Comparison of ENCODE assay signal across 25 mouse cellular contexts in the genomic region with DNA sequence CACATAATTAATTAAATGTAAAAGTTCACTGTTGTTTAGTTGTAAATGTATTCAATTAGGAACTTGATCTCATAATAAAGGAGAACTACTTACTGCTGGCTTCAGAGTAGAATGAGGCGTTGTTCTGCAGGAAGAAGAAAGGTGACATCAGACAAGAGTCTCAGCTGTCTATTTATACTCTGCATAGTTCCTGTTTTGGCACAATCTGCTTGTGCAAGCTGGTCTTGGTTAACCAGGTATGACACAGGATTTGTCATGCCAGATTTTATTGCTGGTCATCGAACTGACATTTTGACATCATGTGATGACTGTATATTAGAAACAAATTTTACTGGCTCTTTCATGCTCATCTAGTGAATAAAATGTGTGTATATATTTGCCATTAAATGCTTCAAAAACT. TPM values are rescaled to one million over a fixed set of nuclear protein-coding genes. Genes with fewer than 3 reads are reported as not detected.
A peak's percentile ranks its signal among the peaks of the same experiment; 100 is the strongest.
DNase-seq lines count a peak whose midpoint lies in the region; ATAC-seq and TF ChIP-seq lines count a peak whose summit lies in the region.
"Had no signal": no experiment of that assay in that cellular context is flagged by ENCODE, and none has a peak within 500 bp of the region (broad histone marks: within the 10 kb centered on the region; RNA-seq: fewer than 3 reads in every experiment).

A gene (minus strand): TSS at position 146 of the 400 bp plus-strand sequence.

- DNase-seq in hindbrain, postnatal 0 days (ENCODE audit: low spot score) = peak; percentile 2
- no peak for DNase-seq in hindbrain, embryonic 11.5 days (ENCODE audit: low spot score)
- DNase-seq in forebrain, embryonic 10.5 days (ENCODE audit: extremely low spot score, low spot score) = no peak
- DNase-seq in thymus, postnatal 14 days = no peak
- DNase-seq in left cerebral cortex, adult 18-20 months (ENCODE audit: low spot score in 2 of 2) = no peak
- DNase-seq: adrenal gland, adult 8-10 months; adrenal gland, postnatal 36 days; cerebellum, adult 2 months; cerebellum, postnatal 10 days; embryo, embryonic 11 days; gastrocnemius, postnatal 14 days; heart, adult 11 months; heart, postnatal 36 days had no signal

- ATAC-seq in hindbrain, postnatal 0 days = no peak
- ATAC-seq in hindbrain, embryonic 11.5 days (ENCODE audit: low FRiP score) = no peak
- ATAC-seq in common myeloid progenitor, adult 5-6 weeks (replicated peaks; ENCODE audit: low read depth, poor library complexity, severe bottlenecking) = peak; percentile 66
- ATAC-seq in megakaryocyte progenitor cell, adult 5-6 weeks (replicated peaks; ENCODE audit: poor library complexity) = peak; percentile 90
- ATAC-seq: forebrain, embryonic 15.5 days had no signal

- H3K27ac ChIP-seq in hindbrain, postnatal 0 days = no peak within 1 kb of the TSS
- no peak within 1 kb of the TSS for H3K27ac ChIP-seq in hindbrain, embryonic 11.5 days (ENCODE audit: low read depth, low read length)
- no peak within 1 kb of the TSS for H3K27ac ChIP-seq in forebrain, embryonic 10.5 days
- H3K27ac ChIP-seq: embryonic facial prominence, embryonic 15.5 days; forebrain, embryonic 15.5 days; heart, embryonic 13.5 days; hindbrain, embryonic 13.5 days had no signal

- no peaks in the 10 kb centered on the region for H3K36me3 ChIP-seq in hindbrain, postnatal 0 days (ENCODE audit: insufficient read depth, low read length)
- no peaks in the 10 kb centered on the region for H3K36me3 ChIP-seq in hindbrain, embryonic 11.5 days (ENCODE audit: control insufficient read depth, insufficient read depth, low read length)
- H3K36me3 ChIP-seq in forebrain, embryonic 10.5 days (replicated peaks) = no peaks in the 10 kb centered on the region
- H3K36me3 ChIP-seq: embryonic facial prominence, embryonic 15.5 days; forebrain, embryonic 15.5 days; heart, embryonic 13.5 days; hindbrain, embryonic 13.5 days had no signal

- H3K27me3 ChIP-seq in hindbrain, postnatal 0 days (ENCODE audit: insufficient read depth, low read length) = no peaks in the 10 kb centered on the region
- H3K27me3 ChIP-seq in hindbrain, embryonic 11.5 days (ENCODE audit: control insufficient read depth, insufficient read depth, low read length) = no peaks in the 10 kb centered on the region
- H3K27me3 ChIP-seq in forebrain, embryonic 10.5 days (ENCODE audit: poor library complexity, severe bottlenecking) = no peaks in the 10 kb centered on the region
- H3K27me3 ChIP-seq: CH12.LX; embryonic facial prominence, embryonic 15.5 days; forebrain, embryonic 15.5 days; heart, embryonic 13.5 days; hindbrain, embryonic 13.5 days had no signal

- H3K9ac ChIP-seq in hindbrain, postnatal 0 days (replicated peaks; ENCODE audit: low read length) = no peak within 1 kb of the TSS
- H3K9ac ChIP-seq in hindbrain, embryonic 11.5 days (ENCODE audit: low read depth, low read length) = no peak within 1 kb of the TSS
- H3K9ac ChIP-seq: embryonic facial prominence, embryonic 15.5 days; forebrain, embryonic 15.5 days; heart, embryonic 13.5 days; hindbrain, embryonic 13.5 days had no signal

- no peak within 1 kb of the TSS for H3K4me2 ChIP-seq in hindbrain, postnatal 0 days (ENCODE audit: low read depth, low read length)
- no peak within 1 kb of the TSS for H3K4me2 ChIP-seq in hindbrain, embryonic 11.5 days (replicated peaks; ENCODE audit: low read depth, low read length)
- H3K4me2 ChIP-seq: embryonic facial prominence, embryonic 15.5 days; forebrain, embryonic 15.5 days; heart, embryonic 13.5 days; hindbrain, embryonic 13.5 days had no signal

- TF ChIP-seq CTCF in hindbrain, postnatal 0 days (IDR thresholded peaks at IDR 0.05; ENCODE audit: low read depth) = no peak

- H3K4me1 ChIP-seq in hindbrain, postnatal 0 days (ENCODE audit: insufficient read depth, low read length) = no peaks in the 10 kb centered on the region
- H3K4me1 ChIP-seq in hindbrain, embryonic 11.5 days (replicated peaks; ENCODE audit: control insufficient read depth, insufficient read depth, low read length) = no peaks in the 10 kb centered on the region
- H3K4me1 ChIP-seq in forebrain, embryonic 10.5 days = no peaks in the 10 kb centered on the region
- H3K4me1 ChIP-seq: embryonic facial prominence, embryonic 15.5 days; forebrain, embryonic 15.5 days; heart, embryonic 13.5 days; hindbrain, embryonic 13.5 days had no signal

- no peaks in the 10 kb centered on the region for H3K9me3 ChIP-seq in hindbrain, postnatal 0 days (ENCODE audit: low read length)
- no peaks in the 10 kb centered on the region for H3K9me3 ChIP-seq in hindbrain, embryonic 11.5 days (ENCODE audit: control insufficient read depth, low read length)
- H3K9me3 ChIP-seq in forebrain, embryonic 10.5 days = no peaks in the 10 kb centered on the region
- H3K9me3 ChIP-seq: embryonic facial prominence, embryonic 15.5 days; forebrain, embryonic 15.5 days; heart, embryonic 13.5 days; hindbrain, embryonic 13.5 days had no signal

- whole genome bisulfite sequencing in hindbrain, postnatal 0 days = 82% methylated on average over 2 of the region's 2 CpGs
- 85% methylated on average over 2 of the region's 2 CpGs for WGBS in hindbrain, embryonic 11.5 days
- WGBS in forebrain, embryonic 10.5 days = 86% methylated on average over 2 of the region's 2 CpGs

- no peak within 1 kb of the TSS for H3K4me3 ChIP-seq in hindbrain, postnatal 0 days (ENCODE audit: low read length)
- H3K4me3 ChIP-seq in hindbrain, embryonic 11.5 days (ENCODE audit: low read depth, low read length) = no peak within 1 kb of the TSS
- no peak within 1 kb of the TSS for H3K4me3 ChIP-seq in forebrain, embryonic 10.5 days
- H3K4me3 ChIP-seq: embryonic facial prominence, embryonic 15.5 days; erythroblast, embryonic 14.5 days; forebrain, embryonic 15.5 days; heart, embryonic 13.5 days; hindbrain, embryonic 13.5 days had no signal

RNA-seq across cellular contexts. Expression of the gene that starts here (rescaled TPM):
- total RNA-seq in hindbrain, postnatal 0 days (2014; rRNA removed) = not detected in 2 replicates
- polyA plus RNA-seq in hindbrain, postnatal 0 days (2015; fragmentation: Nextera tagmentation; extraction: Ambion mirVana) = 0.16 TPM in 1 of 2 replicates, not detected in the other
- polyA plus RNA-seq in hindbrain, embryonic 11.5 days (2014; fragmentation: Nextera tagmentation; extraction: Ambion mirVana) = not detected in 2 replicates
- total RNA-seq in common myeloid progenitor, adult 5-6 weeks (2017) = not detected in 2 replicates
- not detected in 2 replicates for total RNA-seq in megakaryocyte progenitor cell, adult 5-6 weeks (2015)
- not detected in 2 replicates for total RNA-seq in megakaryocyte progenitor cell, adult 5-6 weeks (2017)
- not detected in 2 replicates for polyA plus RNA-seq in forebrain, embryonic 10.5 days (2016; fragmentation: Nextera tagmentation; extraction: Ambion mirVana)
- not detected for total RNA-seq in left cerebral cortex, adult 18-20 months (2021)
- total RNA-seq: adrenal gland, adult 8-10 months; adrenal gland, postnatal 36 days; CH12.LX; gastrocnemius, postnatal 14 days; heart, postnatal 36 days had no signal
- polyA plus RNA-seq: embryonic facial prominence, embryonic 11.5 days; erythroblast, embryonic 14.5 days; forebrain, embryonic 11.5 days; forebrain, embryonic 15.5 days; frontal cortex, adult 2 months; heart, embryonic 13.5 days; heart, postnatal 0 days had no signal

Comparison
In these comparisons a context has a peak if more than half of its experiments do, and no peak if none do; other contexts are left out.
1. Peak in DNase-seq in hindbrain, postnatal 0 days; RNA of the gene not detected or under 1 TPM.
2. Peak in ATAC-seq in common myeloid progenitor, adult 5-6 weeks; RNA of the gene not detected or under 1 TPM.
3. Peak in ATAC-seq in megakaryocyte progenitor cell, adult 5-6 weeks; RNA of the gene not detected or under 1 TPM.